Mouse (Mus musculus) stomach, embryonic 14.5 days (tissue): ENCODE data around the gene Vasp. TPM values are rescaled to one million over a fixed set of nuclear protein-coding genes. Genes with fewer than 3 reads are reported as not detected.

Experiments
- ATAC-seq: fragments of 200-750 bp; cut with Nextera tagmentation; 2 replicates; pipeline ENCODE4 v1.8.0; 2017; ENCODE audit warnings: low read depth, moderate TSS enrichment; ENCODE audit not compliant: insufficient number of reproducible peaks, insufficient read depth, low FRiP score
- H3K27ac ChIP-seq: fragments of 300-500 bp; sonication (generic); 2 replicates; pipeline ENCODE4 v1.5.1; 2014; ENCODE audit warnings: mild to moderate bottlenecking, low read length, moderate library complexity, mixed read lengths
- H3K27me3 ChIP-seq: fragments of 300-500 bp; sonication (generic); 2 replicates; pipeline ENCODE4 v1.6.1; 2014; ENCODE audit warnings: low read length, control low read depth, mixed read lengths; ENCODE audit not compliant: control insufficient read depth, insufficient read depth
- H3K36me3 ChIP-seq: fragments of 300-500 bp; sonication (generic); 2 replicates; pipeline ENCODE4 v1.6.1; 2014; ENCODE audit warnings: mild to moderate bottlenecking, control low read depth, low read length, moderate library complexity, mixed read lengths; ENCODE audit not compliant: control insufficient read depth, insufficient read depth
- H3K4me1 ChIP-seq: fragments of 300-500 bp; sonication (generic); 2 replicates; pipeline ENCODE4 v1.6.1; 2014; ENCODE audit warnings: low read length, control low read depth, mixed read lengths; ENCODE audit not compliant: control insufficient read depth, insufficient read depth
- H3K4me2 ChIP-seq: fragments of 300-500 bp; sonication (generic); replicated peaks from 2 replicates; pipeline ENCODE4 v1.6.1; 2014; ENCODE audit warnings: low read depth, low read length, control low read depth
- H3K4me3 ChIP-seq: fragments of 300-500 bp; sonication (generic); 2 replicates; pipeline ENCODE4 v1.5.1; 2014; ENCODE audit warnings: low read depth, low read length, control low read depth
- H3K9ac ChIP-seq: fragments of 300-500 bp; sonication (generic); replicated peaks from 2 replicates; pipeline ENCODE4 v1.6.1; 2014; ENCODE audit warnings: low read depth, mild to moderate bottlenecking, control low read depth, low read length, moderate library complexity, mixed read lengths
- H3K9me3 ChIP-seq: fragments of 300-500 bp; sonication (generic); 2 replicates; pipeline ENCODE4 v1.6.1; 2016; ENCODE audit warnings: low read depth, low read length, control low read depth; ENCODE audit not compliant: control insufficient read depth
- WGBS: fragments of 180-500 bp; shearing (Covaris S2); extraction: QIAGEN DNeasy Blood & Tissue Kit; methylation state at CpG from one replicate; pipeline ENCODE4 v1.1.7; 2014; 5-methylcytosine and 5-hydroxymethylcytosine counted together
- polyA plus RNA-seq: library from polyadenylated mRNA; unstranded; fragments of >200 nt; fragmentation: Nextera tagmentation; extraction: Ambion mirVana; gene quantifications from 2 replicates; pipeline ENCODE4 v1.2.1, GENCODE M21; 2014

Vasp gene
- polyA plus RNA-seq, 1 experiment from 2014 or later, result 48.1 TPM

DNA sequence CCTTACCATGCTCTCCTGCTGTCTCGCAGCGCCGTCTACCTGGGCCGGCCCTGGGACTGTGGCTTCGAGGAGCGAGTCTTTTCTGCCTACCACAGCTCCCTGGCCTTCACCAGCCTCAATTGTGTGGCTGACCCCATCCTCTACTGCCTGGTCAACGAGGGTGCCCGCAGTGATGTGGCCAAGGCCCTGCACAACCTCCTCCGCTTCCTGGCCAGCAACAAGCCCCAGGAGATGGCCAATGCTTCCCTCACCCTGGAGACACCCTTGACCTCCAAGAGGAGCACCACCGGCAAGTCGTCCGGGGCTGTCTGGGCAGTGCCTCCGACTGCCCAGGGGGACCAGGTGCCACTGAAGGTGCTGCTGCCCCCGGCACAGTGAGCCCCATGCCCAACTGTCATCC, 48.7 kb downstream of the Vasp start:
- no peak overlapping the region for H3K27ac ChIP-seq
- no peaks in the 10 kb centered on the region for H3K9me3 ChIP-seq
- no peak overlapping the region for H3K9ac ChIP-seq
- peaks cover 4% of the 10 kb centered on the region; the same call in 1 of the 2 replicates for H3K4me1 ChIP-seq
- H3K4me3 ChIP-seq, result no peak overlapping the region
- H3K36me3 ChIP-seq, result no peaks in the 10 kb centered on the region
- WGBS, result 86% methylated on average over 14 of the region's 14 CpGs
- ATAC-seq, result no peak
- H3K27me3 ChIP-seq, result no peaks in the 10 kb centered on the region
- H3K4me2 ChIP-seq, result no peak overlapping the region

GRCm38 (mm10) chr7:19222189-19222588, 49.4 kb downstream of the Vasp start:
- no peaks in the 10 kb centered on the region for H3K27me3 ChIP-seq
- H3K4me1 ChIP-seq, result peaks cover 4% of the 10 kb centered on the region; the same call in 1 of the 2 replicates
- H3K9ac ChIP-seq, result no peak overlapping the region
- no peak overlapping the region for H3K4me2 ChIP-seq
- no peak overlapping the region for H3K27ac ChIP-seq
- 94% methylated on average over 16 of the region's 16 CpGs for WGBS
- no peaks in the 10 kb centered on the region for H3K9me3 ChIP-seq
- no peak overlapping the region for H3K4me3 ChIP-seq
- ATAC-seq, result no peak
- no peaks in the 10 kb centered on the region for H3K36me3 ChIP-seq

- H3K9ac ChIP-seq, result no peak overlapping the region
- H3K9me3 ChIP-seq, result no peaks in the 10 kb centered on the region
- H3K36me3 ChIP-seq, result no peaks in the 10 kb centered on the region
- no peak overlapping the region for H3K27ac ChIP-seq
- 70% methylated on average over 3 of the region's 3 CpGs for WGBS
- no peak overlapping the region for H3K4me2 ChIP-seq
- H3K27me3 ChIP-seq, result no peaks in the 10 kb centered on the region
- ATAC-seq, result no peak
- no peaks in the 10 kb centered on the region for H3K4me1 ChIP-seq
- H3K4me3 ChIP-seq, result no peak overlapping the region
Measured at GRCm38 (mm10) chr7:19220061-19220460, 51.6 kb downstream of the Vasp start.

DNA sequence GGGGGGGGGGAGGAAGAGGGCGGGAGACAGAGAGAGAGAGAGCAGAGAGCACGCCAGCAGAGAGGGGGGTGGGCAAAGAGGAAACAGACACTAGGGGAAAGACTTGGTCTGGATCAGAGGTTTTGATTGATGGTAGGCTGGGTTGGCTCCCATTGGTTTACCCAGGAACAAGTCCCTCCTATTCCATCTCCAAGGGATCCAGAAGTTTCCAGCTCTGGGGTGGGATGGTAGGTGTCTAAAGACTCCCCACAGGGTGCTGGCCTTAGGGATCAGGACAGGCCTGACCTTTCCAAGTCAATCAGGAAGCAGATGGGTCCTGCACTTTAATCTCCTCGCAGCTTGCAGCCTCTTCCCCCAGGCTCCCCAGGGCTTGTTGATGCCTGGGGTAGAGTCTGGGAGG, 53.7 kb downstream of the Vasp start:
- no peak for ATAC-seq
- no peak overlapping the region for H3K9ac ChIP-seq
- no peaks in the 10 kb centered on the region for H3K36me3 ChIP-seq
- H3K4me2 ChIP-seq, result no peak overlapping the region
- H3K27me3 ChIP-seq, result no peaks in the 10 kb centered on the region
- H3K4me3 ChIP-seq, result no peak overlapping the region
- WGBS, result 10% methylated on average over 3 of the region's 3 CpGs
- no peaks in the 10 kb centered on the region for H3K9me3 ChIP-seq
- H3K4me1 ChIP-seq, result no peaks in the 10 kb centered on the region
- no peak overlapping the region for H3K27ac ChIP-seq

DNA sequence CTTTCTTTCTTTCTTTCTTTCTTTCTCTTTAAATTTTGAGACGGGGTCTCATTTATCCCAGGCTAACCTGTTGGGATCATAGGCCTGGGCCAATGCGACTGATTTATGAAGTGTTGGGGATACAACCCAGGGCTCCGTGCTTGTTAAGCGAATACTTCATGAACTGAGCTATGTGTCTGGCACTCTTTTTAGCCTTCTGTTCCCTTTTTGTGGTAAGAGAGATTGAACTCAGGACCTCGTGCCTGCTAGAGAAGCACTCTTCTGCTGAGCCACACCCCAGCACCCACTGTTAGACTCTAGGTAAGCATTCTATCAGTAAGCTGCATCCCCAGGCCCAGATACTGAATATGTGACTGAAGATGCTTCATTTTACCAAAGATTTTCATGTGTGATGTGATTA, 54.1 kb downstream of the Vasp start:
- no peak for ATAC-seq
- H3K27ac ChIP-seq, result no peak overlapping the region
- WGBS, result 52% methylated on average over 5 of the region's 5 CpGs
- H3K27me3 ChIP-seq, result no peaks in the 10 kb centered on the region
- H3K9ac ChIP-seq, result no peak overlapping the region
- H3K9me3 ChIP-seq, result no peaks in the 10 kb centered on the region
- no peak overlapping the region for H3K4me3 ChIP-seq
- H3K4me2 ChIP-seq, result no peak overlapping the region
- 0 out of 2 replicates have a peak, but pooled peaks cover under 1% of the 10 kb centered on the region for H3K4me1 ChIP-seq
- no peaks in the 10 kb centered on the region for H3K36me3 ChIP-seq

DNA sequence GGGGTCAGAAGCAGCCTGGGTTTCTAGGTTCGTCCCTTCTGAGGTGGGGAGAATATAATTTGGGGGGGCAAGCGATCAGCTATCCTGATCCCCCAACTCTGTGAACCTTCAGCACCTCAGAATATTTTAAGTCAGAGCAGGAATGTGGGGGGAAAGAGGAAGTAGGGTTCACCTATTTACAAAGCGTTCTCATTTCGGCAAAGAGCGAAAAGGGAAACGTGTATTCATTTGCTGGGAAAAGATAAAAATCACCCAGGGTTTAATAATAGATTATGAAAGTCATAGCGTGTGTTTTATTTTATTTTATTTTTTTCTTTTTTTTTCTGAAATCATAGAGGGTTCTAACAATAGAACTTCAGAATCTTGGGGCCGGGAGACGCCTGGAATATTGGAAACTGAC, 56.7 kb downstream of the Vasp start:
- Histone ChIP-seq H3K27me3 (no peaks in the 10 kb centered on the region), H3K9ac (no peak overlapping the region), H3K4me3 (no peak overlapping the region), H3K36me3 (no peaks in the 10 kb centered on the region), H3K4me2 (no peak overlapping the region), H3K4me1 (peaks cover 6% of the 10 kb centered on the region; the same call in 1 of the 2 replicates), H3K27ac (no peak overlapping the region), H3K9me3 (no peaks in the 10 kb centered on the region)
- ATAC-seq, result no peak
- 67% methylated on average over 9 of the region's 9 CpGs for WGBS

GRCm38 (mm10) chr7:19214369-19214768, 57.2 kb downstream of the Vasp start:
- Histone ChIP-seq H3K9me3 (no peaks in the 10 kb centered on the region), H3K27me3 (no peaks in the 10 kb centered on the region), H3K4me2 (no peak overlapping the region), H3K9ac (no peak overlapping the region), H3K27ac (no peak overlapping the region), H3K4me1 (peaks cover 6% of the 10 kb centered on the region; the same call in 1 of the 2 replicates), H3K4me3 (no peak overlapping the region), H3K36me3 (no peaks in the 10 kb centered on the region)
- no peak for ATAC-seq
- WGBS, result 70% methylated on average over 7 of the region's 7 CpGs

- Histone ChIP-seq H3K9ac (no peak overlapping the region), H3K36me3 (no peaks in the 10 kb centered on the region), H3K27me3 (no peaks in the 10 kb centered on the region), H3K27ac (no peak overlapping the region), H3K4me2 (no peak overlapping the region), H3K4me1 (peaks cover 6% of the 10 kb centered on the region; the same call in 1 of the 2 replicates), H3K4me3 (no peak overlapping the region), H3K9me3 (no peaks in the 10 kb centered on the region)
- WGBS, result 57% methylated on average over 2 of the region's 2 CpGs
- no peak for ATAC-seq
Measured at GRCm38 (mm10) chr7:19213385-19213784, 58.2 kb downstream of the Vasp start.
